Mouse (Mus musculus) skeletal muscle tissue, adult 2 months (tissue): ENCODE results near the gene Lnpep.

Experiments used
- DNase-seq: peaks from one replicate; pipeline ENCODE4 v3.0.0-alpha.2; 2012; ENCODE audit warnings: low read depth, low spot score

Gene Lnpep

GRCm38 (mm10) chr17:17609523-17609922, 15.3 kb downstream of the Lnpep start:
- no peak for DNase-seq

DNA sequence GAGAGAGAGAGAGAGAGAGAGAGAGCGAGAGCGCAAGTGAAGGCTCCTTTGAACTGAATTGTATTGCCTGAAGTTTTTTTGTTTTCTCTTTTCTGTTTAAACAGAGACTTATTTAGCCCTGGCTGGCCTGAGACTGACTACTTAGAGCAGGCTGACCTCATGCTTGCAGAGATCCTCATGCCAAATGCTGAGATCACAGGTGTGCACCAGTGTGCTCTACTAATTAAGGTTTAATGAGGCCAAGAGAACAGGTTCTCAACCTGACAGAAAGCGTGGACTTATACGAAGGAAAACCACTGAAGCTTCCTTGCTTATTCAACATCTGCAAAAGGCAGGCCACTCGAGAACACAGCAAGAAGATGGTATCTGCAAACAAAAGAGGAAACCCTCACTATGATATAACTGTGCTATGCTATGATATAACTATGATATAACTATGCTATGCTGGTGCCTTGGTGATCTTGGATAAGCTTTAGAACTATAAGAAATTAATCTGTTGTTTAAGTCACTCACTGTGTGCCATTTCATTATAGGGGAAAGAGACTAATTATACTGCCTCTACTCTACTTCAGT, 16.3 kb downstream of the Lnpep start:
- no peak for DNase-seq

DNA sequence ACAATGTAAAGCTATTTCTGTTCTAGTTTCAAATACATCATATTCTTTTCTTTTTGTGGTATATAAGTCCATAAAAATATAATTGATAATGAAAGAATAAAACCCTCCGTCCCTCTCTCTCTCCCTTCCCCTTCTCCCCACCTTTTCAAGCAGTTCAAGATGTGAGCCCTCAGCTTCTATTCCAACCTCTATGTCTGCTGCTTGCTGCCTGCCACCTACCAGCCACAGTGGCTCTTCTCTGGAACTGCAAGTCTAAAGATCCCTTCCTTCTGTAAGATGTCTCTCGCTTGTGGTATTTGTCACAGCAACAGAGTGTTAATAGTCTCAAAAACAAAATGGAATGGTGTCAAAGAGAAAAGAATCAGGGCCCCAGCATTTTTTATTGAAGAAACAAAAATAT, 20.3 kb downstream of the Lnpep start:
- DNase-seq: no peak

DNA sequence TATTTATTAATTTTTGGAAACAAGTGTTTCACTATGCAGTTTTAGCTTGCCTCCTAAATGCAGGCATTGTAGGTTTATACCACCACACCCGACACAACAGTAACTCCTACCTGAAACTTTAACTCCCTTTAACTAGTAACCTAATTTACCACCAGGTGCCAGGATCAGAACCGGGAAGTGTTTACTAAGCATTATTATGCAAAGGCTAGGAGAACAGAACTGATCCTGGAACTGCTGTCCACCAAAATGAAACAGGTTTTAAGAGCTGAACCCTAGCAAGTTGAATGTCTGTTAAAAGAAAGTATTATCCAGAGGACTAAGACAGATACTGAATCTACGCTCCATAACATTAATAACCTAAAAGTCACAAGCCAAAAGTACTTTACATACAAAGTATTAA, 21.2 kb downstream of the Lnpep start:
- no peak for DNase-seq

DNA sequence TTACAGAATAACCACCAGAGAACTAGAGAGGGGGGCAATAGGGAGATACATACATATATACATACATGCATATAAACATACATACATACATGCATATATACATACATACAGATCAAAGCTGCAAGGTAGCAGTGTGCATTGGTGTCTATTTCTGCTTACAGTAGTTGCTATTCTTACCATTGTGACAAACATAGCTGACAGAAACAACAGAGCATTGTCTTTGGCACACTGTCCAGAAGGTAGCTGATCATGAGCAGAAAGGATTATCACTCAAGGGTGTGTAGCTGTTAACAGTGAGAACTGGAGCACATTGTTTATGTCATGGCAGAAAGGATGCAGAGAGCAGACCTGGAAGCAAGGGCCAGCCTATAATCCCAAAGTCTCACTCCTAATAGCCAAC, 22.1 kb downstream of the Lnpep start:
- DNase-seq: no peak

GRCm38 (mm10) chr17:17602330-17602729, 22.5 kb downstream of the Lnpep start:
- DNase-seq: no peak

- peak; percentile 95 for DNase-seq
These were observed 24.0 kb downstream of the Lnpep start for GRCm38 (mm10) chr17:17600804-17601252.

GRCm38 (mm10) chr17:17600001-17600400, 24.8 kb downstream of the Lnpep start:
- no peak for DNase-seq

DNA sequence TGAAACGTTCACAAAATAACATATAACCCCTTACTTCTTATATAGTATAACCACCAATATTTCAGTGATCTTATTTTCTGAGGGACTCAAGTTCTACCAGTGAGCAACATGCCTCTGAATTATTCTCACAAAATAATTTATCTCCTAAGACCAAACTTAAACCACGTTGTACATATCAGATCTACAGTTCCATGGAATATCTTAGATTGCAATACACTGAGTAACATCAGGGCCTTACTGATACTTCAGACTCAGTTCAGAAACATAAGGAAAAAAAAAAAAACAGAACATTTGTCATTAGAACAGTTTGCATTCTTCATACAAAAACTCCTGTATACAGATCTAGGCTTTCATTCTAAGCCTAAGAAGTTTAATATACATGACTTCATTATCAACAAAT, 26.5 kb downstream of the Lnpep start:
- DNase-seq: no peak

GRCm38 (mm10) chr17:17592926-17593325, 31.9 kb downstream of the Lnpep start:
- DNase-seq: peak; percentile 71

- DNase-seq: no peak
These were observed 37.4 kb downstream of the Lnpep start for GRCm38 (mm10) chr17:17587333-17588047.

- DNase-seq: no peak
These were observed 39.7 kb downstream of the Lnpep start for GRCm38 (mm10) chr17:17585115-17585514.

DNA sequence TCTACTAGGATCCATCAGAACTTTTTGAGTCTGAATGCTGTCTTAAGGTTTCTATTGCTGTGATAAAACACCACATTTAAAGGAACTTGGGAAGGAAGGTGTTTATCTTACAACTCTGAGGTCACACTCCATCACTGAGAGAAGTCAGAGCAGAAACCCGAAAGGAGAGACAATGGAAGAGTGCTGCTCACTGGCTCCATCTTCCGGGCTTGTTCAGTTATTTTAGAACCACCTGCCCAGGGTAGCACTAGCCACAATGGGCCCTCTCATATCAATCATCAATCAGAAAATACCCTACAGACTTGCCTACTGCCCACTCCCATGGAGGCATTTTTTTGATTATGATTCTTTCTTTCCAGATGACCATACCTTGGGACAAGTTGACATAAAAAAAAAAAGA, 41.0 kb downstream of the Lnpep start:
- DNase-seq: no peak

- no peak for DNase-seq
These were observed 43.6 kb downstream of the Lnpep start for GRCm38 (mm10) chr17:17581234-17581633.

- DNase-seq: no peak
These were observed 48.5 kb downstream of the Lnpep start for GRCm38 (mm10) chr17:17576399-17576798.

DNA sequence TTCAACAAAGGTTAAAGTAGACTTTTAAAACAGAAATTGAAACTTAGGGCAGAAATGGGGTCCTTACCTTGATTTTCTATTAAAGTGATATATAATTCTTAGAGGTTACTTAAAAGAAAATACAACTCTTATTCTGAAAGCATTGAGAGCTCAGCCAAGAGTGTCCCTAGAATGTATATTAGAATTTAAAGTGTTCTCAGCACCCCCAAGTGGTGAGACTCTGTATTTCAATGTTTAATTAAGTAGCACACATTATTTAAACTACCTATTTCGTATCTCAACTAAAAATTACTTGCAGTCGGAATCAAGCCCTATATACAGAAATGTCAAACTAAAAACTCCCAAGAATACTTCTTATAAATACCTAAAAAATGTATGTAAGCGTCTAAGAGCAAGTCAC, 57.8 kb downstream of the Lnpep start:
- no peak for DNase-seq

DNA sequence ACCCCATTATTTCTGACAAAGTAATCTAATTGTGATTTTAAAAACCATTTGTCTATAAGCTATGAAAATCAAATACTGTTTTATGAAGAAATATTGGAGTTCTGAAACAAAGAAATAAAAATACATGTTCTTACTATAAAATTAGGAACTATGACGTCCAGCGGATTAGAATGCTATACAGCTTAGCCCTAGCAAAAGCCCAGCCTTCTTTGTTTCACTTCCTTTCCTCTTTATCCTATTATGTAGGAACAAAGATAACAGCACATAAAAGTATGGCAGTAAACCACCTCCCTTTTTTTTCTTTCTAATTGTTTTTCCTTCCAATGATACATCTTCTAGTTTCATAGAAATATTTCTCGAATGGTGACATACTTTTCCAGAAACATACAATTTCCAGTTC, 75.9 kb downstream of the Lnpep start:
- no peak for DNase-seq

- no peak for DNase-seq
These were observed 93.5 kb downstream of the Lnpep start for GRCm38 (mm10) chr17:17531338-17531737.

DNA sequence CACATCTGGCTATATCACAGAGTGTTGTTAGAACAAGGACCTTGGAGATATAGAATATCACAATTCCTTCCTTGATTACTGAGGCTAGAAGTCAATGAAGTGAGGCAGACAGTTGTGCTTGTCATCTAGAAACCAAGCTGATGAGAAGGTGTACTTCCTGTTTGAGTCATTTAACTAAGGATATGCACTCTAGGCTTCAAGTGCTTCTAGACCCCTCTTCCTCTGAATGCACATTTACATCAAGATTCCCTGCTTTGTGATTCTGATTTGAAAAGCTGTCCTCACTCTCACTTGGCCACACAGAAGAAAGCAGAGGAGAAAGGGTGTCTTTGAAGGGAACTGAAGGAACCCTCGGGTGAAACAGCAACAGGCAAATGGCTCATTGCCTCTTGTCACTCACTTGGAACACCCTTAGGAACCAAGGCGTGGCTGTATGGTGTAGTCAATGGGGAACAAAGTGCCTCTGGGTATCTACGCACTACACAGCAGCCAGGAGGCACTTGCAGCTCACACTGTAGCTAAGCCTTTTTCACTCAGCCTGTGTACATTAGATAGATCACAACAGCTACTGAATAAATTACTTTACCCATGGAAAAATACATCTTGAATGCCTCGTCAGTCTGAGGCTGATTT, 108.3 kb downstream of the Lnpep start:
- DNase-seq: no peak

GRCm38 (mm10) chr17:17506677-17507076, 118.2 kb downstream of the Lnpep start:
- DNase-seq: no peak

- DNase-seq: no peak
These were observed 125.6 kb downstream of the Lnpep start for GRCm38 (mm10) chr17:17499278-17499677.

GRCm38 (mm10) chr17:17498848-17499247, 126.0 kb downstream of the Lnpep start:
- no peak for DNase-seq

GRCm38 (mm10) chr17:17496730-17497129, 128.1 kb downstream of the Lnpep start:
- DNase-seq: no peak
